9 mouse cellular contexts compared by ENCODE assay signal in genomic region chr11:96281855-96282570, GRCm38 (mm10). TPM values are rescaled to one million over a fixed set of nuclear protein-coding genes. Genes with fewer than 3 reads are reported as not detected.
DNase-seq lines count a peak whose midpoint lies in the region; ATAC-seq and TF ChIP-seq lines count a peak whose summit lies in the region.
"Had no signal": no experiment of that assay in that cellular context is flagged by ENCODE, and none has a peak within 500 bp of the region (broad histone marks: within the 10 kb centered on the region; RNA-seq: fewer than 3 reads in every experiment).

Gene Hoxb8 (plus strand): TSS chr11:96281905.

- TF ChIP-seq CTCF in kidney, postnatal 0 days (IDR thresholded peaks at IDR 0.05; ENCODE audit: low read depth) = no peak

- H3K36me3 ChIP-seq in lung, embryonic 16.5 days (ENCODE audit: control insufficient read depth, insufficient read depth, low read length) = no peaks in the 10 kb centered on the region
- H3K36me3 ChIP-seq in kidney, postnatal 0 days (ENCODE audit: insufficient read depth, low read length) = no peaks in the 10 kb centered on the region
- no peaks in the 10 kb centered on the region for H3K36me3 ChIP-seq in stomach, embryonic 16.5 days (ENCODE audit: control insufficient read depth, insufficient read depth, low read length)
- H3K36me3 ChIP-seq: liver, embryonic 15.5 days had no signal

- H3K4me2 ChIP-seq in lung, embryonic 16.5 days (ENCODE audit: low read depth, low read length) = peak within 1 kb of the TSS; percentile 76
- H3K4me2 ChIP-seq in kidney, postnatal 0 days (ENCODE audit: low read length) = peak within 1 kb of the TSS; percentile 96
- peak within 1 kb of the TSS; percentile 65 for H3K4me2 ChIP-seq in stomach, embryonic 16.5 days (ENCODE audit: low read depth, low read length)
- H3K4me2 ChIP-seq: liver, embryonic 15.5 days had no signal

- DNase-seq in lung, postnatal 14 days = no peak
- peak; percentile 88 for DNase-seq in kidney, postnatal 0 days (ENCODE audit: low spot score)
- DNase-seq in thymus, postnatal 25 days = no peak
- no peak for DNase-seq in cerebellum, adult 9-10 months

- no peak within 1 kb of the TSS for H3K27ac ChIP-seq in lung, embryonic 16.5 days (ENCODE audit: low read length)
- no peak within 1 kb of the TSS for H3K27ac ChIP-seq in brown adipose tissue, adult 24 weeks (replicated peaks; ENCODE audit: low read depth, low read length)
- peak within 1 kb of the TSS; percentile 99 for H3K27ac ChIP-seq in kidney, postnatal 0 days
- H3K27ac ChIP-seq in stomach, embryonic 16.5 days (ENCODE audit: low read length) = peak within 1 kb of the TSS; percentile 90; the same call in 1 of the 2 replicates
- H3K27ac ChIP-seq: liver, embryonic 15.5 days had no signal

- H3K27me3 ChIP-seq in lung, embryonic 16.5 days (ENCODE audit: control insufficient read depth, insufficient read depth, low read depth, low read length) = peaks cover 66% of the 10 kb centered on the region
- H3K27me3 ChIP-seq in kidney, postnatal 0 days (ENCODE audit: insufficient read depth, low read length) = no peaks in the 10 kb centered on the region
- H3K27me3 ChIP-seq in stomach, embryonic 16.5 days (ENCODE audit: control insufficient read depth, insufficient read depth, low read length) = peaks cover 57% of the 10 kb centered on the region

- peaks cover 4% of the 10 kb centered on the region; the same call in 1 of the 2 replicates for H3K4me1 ChIP-seq in lung, embryonic 16.5 days (replicated peaks; ENCODE audit: control insufficient read depth, insufficient read depth, low read length)
- H3K4me1 ChIP-seq in brown adipose tissue, adult 24 weeks (ENCODE audit: control insufficient read depth, insufficient read depth, insufficient read length, low read length) = no peaks in the 10 kb centered on the region
- peaks cover 21% of the 10 kb centered on the region; the same call in 1 of the 2 replicates for H3K4me1 ChIP-seq in kidney, postnatal 0 days (replicated peaks; ENCODE audit: insufficient read depth, low read length)
- no peaks in the 10 kb centered on the region for H3K4me1 ChIP-seq in stomach, embryonic 16.5 days (ENCODE audit: control insufficient read depth, insufficient read depth, low read length)

- ATAC-seq in lung, embryonic 16.5 days (ENCODE audit: low read depth) = no peak
- ATAC-seq in kidney, postnatal 0 days (replicated peaks; ENCODE audit: low FRiP score, low read depth) = no peak
- ATAC-seq in stomach, embryonic 16.5 days (ENCODE audit: insufficient read depth, low FRiP score) = no peak

- no peaks in the 10 kb centered on the region for H3K9me3 ChIP-seq in lung, embryonic 16.5 days (ENCODE audit: control insufficient read depth, low read length)
- no peaks in the 10 kb centered on the region for H3K9me3 ChIP-seq in kidney, postnatal 0 days (replicated peaks; ENCODE audit: low read length)
- H3K9me3 ChIP-seq in stomach, embryonic 16.5 days (replicated peaks; ENCODE audit: control insufficient read depth, low read length) = no peaks in the 10 kb centered on the region
- H3K9me3 ChIP-seq: liver, embryonic 15.5 days had no signal

- WGBS in lung, embryonic 16.5 days = 2% methylated on average over 27 of the region's 27 CpGs
- under 1% methylated on average over 27 of the region's 27 CpGs for WGBS in kidney, postnatal 0 days
- 3% methylated on average over 27 of the region's 27 CpGs for WGBS in stomach, embryonic 16.5 days

- H3K9ac ChIP-seq in lung, embryonic 16.5 days (ENCODE audit: low read length) = no peak within 1 kb of the TSS
- H3K9ac ChIP-seq in kidney, postnatal 0 days (ENCODE audit: low read depth, low read length) = peak within 1 kb of the TSS; percentile 98
- H3K9ac ChIP-seq in stomach, embryonic 16.5 days (ENCODE audit: low read length) = peak within 1 kb of the TSS; percentile 69
- H3K9ac ChIP-seq: liver, embryonic 15.5 days had no signal

- H3K4me3 ChIP-seq in lung, embryonic 16.5 days (ENCODE audit: low read length) = peak within 1 kb of the TSS; percentile 51
- H3K4me3 ChIP-seq in brown adipose tissue, adult 24 weeks (ENCODE audit: insufficient read depth, low read depth, low read length) = peak within 1 kb of the TSS; percentile 58
- H3K4me3 ChIP-seq in kidney, postnatal 0 days (replicated peaks; ENCODE audit: low read depth, low read length) = peak within 1 kb of the TSS; percentile 84
- peak within 1 kb of the TSS; percentile 55 for H3K4me3 ChIP-seq in stomach, embryonic 16.5 days (replicated peaks; ENCODE audit: low read length)
- H3K4me3 ChIP-seq: liver, embryonic 15.5 days had no signal

RNA-seq across cellular contexts. Expression of gene Hoxb8, which starts in this region (rescaled TPM):
- polyA plus RNA-seq in lung, embryonic 16.5 days (2015; fragmentation: Nextera tagmentation; extraction: Ambion mirVana) = 0.33 and 0.79 TPM in 2 replicates
- polyA plus RNA-seq in brown adipose tissue, adult 24 weeks (2012; ENCODE audit: insufficient read depth, insufficient read length, missing spikeins) = 0.58 and 1.9 TPM in 2 replicates
- polyA plus RNA-seq in kidney, postnatal 0 days (2015; fragmentation: Nextera tagmentation; extraction: Ambion mirVana) = 8.7 and 12.2 TPM in 2 replicates
- polyA plus RNA-seq in stomach, embryonic 16.5 days (2015; fragmentation: Nextera tagmentation; extraction: Ambion mirVana) = 0.44 and 1.5 TPM in 2 replicates
- polyA plus RNA-seq: frontal cortex, adult 2 months; liver, embryonic 15.5 days had no signal

Comparison
In these comparisons a context has a peak if more than half of its experiments do, and no peak if none do; other contexts are left out.
1. H3K27ac ChIP-seq: peak in kidney, postnatal 0 days (single experiment) and stomach, embryonic 16.5 days (single experiment); none in lung, embryonic 16.5 days (single experiment) and brown adipose tissue, adult 24 weeks (single experiment).
2. Peak in every context shown above with its lines, with median percentiles within 50 percentile points of each other: H3K4me2 ChIP-seq and H3K4me3 ChIP-seq.